Mouse (Mus musculus) cerebellum, postnatal 14 days (tissue): ENCODE data around the gene Ikzf5.
A peak's percentile ranks its signal among the peaks of the same experiment; 100 is the strongest.
"Not testable (repeated sequence)": the region's sequence is repeated elsewhere in the genome, so short reads cannot be mapped to it uniquely, and the experiment has no call there.

Source experiments
- DNase-seq, 2 experiments: peaks; one replicate each; pipeline ENCODE4 v3.0.0; 2021; ENCODE audit warnings: mixed read lengths in 2 of 2

The Ikzf5 gene

GRCm38 (mm10) chr7:131410416-131411058 lies at the start of gene Ikzf5, which contains the start of gene Acadsb:
Gene Ikzf5 (minus strand): TSS chr7:131410521.
Gene Acadsb (plus strand): TSS chr7:131410601.
- peak; percentile 98 for DNase-seq

GRCm38 (mm10) chr7:131456714-131457113 lies 46.4 kb upstream of the Ikzf5 start:
- no peak for DNase-seq

GRCm38 (mm10) chr7:131437051-131437450 lies 26.7 kb upstream of the Ikzf5 start:
- no peak for DNase-seq

GRCm38 (mm10) chr7:131434276-131434675 lies 24.0 kb upstream of the Ikzf5 start:
- DNase-seq = no peak

GRCm38 (mm10) chr7:131432244-131432643 lies 21.9 kb upstream of the Ikzf5 start:
- DNase-seq = peak; percentile 59 to 60

- DNase-seq = no peak
Observed at GRCm38 (mm10) chr7:131427331-131427730, 17.0 kb upstream of the Ikzf5 start.

GRCm38 (mm10) chr7:131424912-131425311 lies 14.6 kb upstream of the Ikzf5 start:
- DNase-seq = no peak

GRCm38 (mm10) chr7:131417605-131418004 lies 7.3 kb upstream of the Ikzf5 start:
- no peak for DNase-seq

- not testable (repeated sequence) for DNase-seq
Observed at GRCm38 (mm10) chr7:131416742-131417141, 6.4 kb upstream of the Ikzf5 start.

GRCm38 (mm10) chr7:131411941-131412270 lies 1.6 kb upstream of the Ikzf5 start:
- no peak for DNase-seq

GRCm38 (mm10) chr7:131411221-131411940 lies 1.1 kb upstream of the Ikzf5 start:
- DNase-seq = peak; percentile 18 to 24

- no peak for DNase-seq
Observed at GRCm38 (mm10) chr7:131409988-131410385, 334 bp downstream of the Ikzf5 start.

- no peak for DNase-seq
Observed at GRCm38 (mm10) chr7:131409321-131409987, 867 bp downstream of the Ikzf5 start.

- not testable (repeated sequence) for DNase-seq
Observed at GRCm38 (mm10) chr7:131391761-131392160, 18.6 kb downstream of the Ikzf5 start.

- peak; percentile 10 to 14 for DNase-seq
Observed at GRCm38 (mm10) chr7:131371880-131372651, 38.3 kb downstream of the Ikzf5 start.

- DNase-seq = no peak
Observed at GRCm38 (mm10) chr7:131371470-131371860, 38.9 kb downstream of the Ikzf5 start.

GRCm38 (mm10) chr7:131370648-131371469 lies 39.5 kb downstream of the Ikzf5 start, which contains the start of gene Pstk:
Gene Pstk (plus strand): TSS chr7:131371141.
- peak; percentile 90 to 95 for DNase-seq

- DNase-seq = no peak
Observed at GRCm38 (mm10) chr7:131364131-131364530, 46.2 kb downstream of the Ikzf5 start.

GRCm38 (mm10) chr7:131362615-131363300 lies 47.6 kb downstream of the Ikzf5 start, which contains the start of gene 2310057M21Rik:
Gene 2310057M21Rik (minus strand): TSS chr7:131362759.
- DNase-seq = peak; percentile 97 to 98

- no peak for DNase-seq
Observed at GRCm38 (mm10) chr7:131362269-131362614, 48.1 kb downstream of the Ikzf5 start.

GRCm38 (mm10) chr7:131356105-131356504 lies 54.2 kb downstream of the Ikzf5 start:
- no peak for DNase-seq
